Mouse (Mus musculus) central nervous system, embryonic 14 days (tissue): Measurements from ENCODE around the gene V1ra8. TPM values are rescaled to one million over a fixed set of nuclear protein-coding genes. Genes with fewer than 3 reads are reported as not detected.

Experiments used
- polyA plus RNA-seq: library from polyadenylated mRNA; depleted of rRNA; stranded (reverse); fragments of >200 nt; gene quantifications from 2 replicates; pipeline ENCODE4 v1.2.3, GENCODE M21; 2012; rRNA removed

V1ra8 gene
- polyA plus RNA-seq = not detected in 2 replicates

DNA sequence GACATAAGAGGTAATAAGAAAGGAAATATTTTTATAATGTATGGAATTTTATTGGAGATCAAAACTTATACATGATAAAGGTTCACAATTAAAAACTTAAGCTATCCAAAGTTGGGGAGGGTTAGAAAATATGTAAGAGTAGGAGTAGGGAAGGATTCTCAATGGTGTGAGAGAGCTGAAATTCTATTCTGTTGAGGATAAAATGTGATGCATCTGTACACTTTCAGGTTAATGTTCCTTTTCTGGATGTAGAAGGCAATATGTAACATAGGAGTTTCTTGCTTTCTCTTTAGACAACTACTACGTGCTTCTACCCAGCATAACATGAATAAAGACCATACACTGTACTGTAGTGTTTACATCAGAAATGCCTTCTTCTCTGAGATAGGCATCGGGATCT is at the start of gene V1ra8:
Gene V1ra8 (plus strand): TSS at position 301 of the 400 bp plus-strand sequence.

DNA sequence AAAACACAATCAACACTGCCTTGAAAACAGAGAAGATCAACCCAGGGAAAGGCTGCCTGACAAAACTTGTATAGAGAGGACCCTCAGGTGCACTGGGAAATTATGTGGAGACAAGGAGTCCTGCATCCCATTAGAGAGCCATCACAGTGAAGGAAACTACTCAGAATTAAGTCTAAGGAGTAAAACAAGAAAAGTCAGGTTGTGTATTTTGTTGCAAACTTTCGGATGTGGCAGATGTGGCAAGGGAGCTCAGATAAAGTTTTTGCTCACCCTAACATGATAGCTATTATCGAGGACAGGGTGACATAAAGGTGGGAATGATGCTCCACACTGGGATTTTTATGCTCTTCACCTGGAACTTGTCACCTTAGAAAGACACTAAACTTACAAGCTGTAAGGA is 28.1 kb upstream of the V1ra8 start, which contains the start of gene Vmn1r52:
Gene Vmn1r52 (plus strand): TSS at position 301 of the 400 bp plus-strand sequence.

GRCm38 (mm10) chr6:90224338-90224737 is 21.7 kb downstream of the V1ra8 start, which contains the start of gene Vmn1r53:
Gene Vmn1r53, minus strand, starts transcription at chr6:90224438.

DNA sequence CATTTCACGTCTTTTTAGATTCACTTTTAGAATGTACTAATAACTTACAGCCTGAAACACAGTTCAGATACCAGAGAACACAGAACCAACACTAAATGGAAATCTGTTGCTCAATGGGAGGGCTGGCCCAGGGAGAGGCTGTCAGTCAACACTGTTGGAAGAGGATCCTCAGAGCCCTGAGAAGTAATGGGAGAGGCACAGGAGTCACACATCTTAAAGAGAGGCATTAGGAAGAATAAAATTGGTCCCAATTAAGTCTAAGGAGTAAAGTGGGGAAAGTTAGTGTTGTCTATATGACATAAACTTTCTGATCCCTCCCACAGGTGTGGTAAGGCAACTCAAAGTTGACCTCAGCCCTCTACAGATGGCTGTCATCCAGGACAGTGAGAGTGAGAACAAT is 43.4 kb downstream of the V1ra8 start, which contains the start of gene Vmn1r54:
Gene Vmn1r54 (plus strand): TSS at position 301 of the 400 bp plus-strand sequence.

Other genes starting within 250 kb of the V1ra8 start
- gene Vmn1r46, start 233.5 kb upstream of the V1ra8 start, polyA plus RNA-seq = not detected in 2 replicates
- gene Vmn1r47, start 186.6 kb upstream of the V1ra8 start, polyA plus RNA-seq = not detected in 2 replicates
- gene Vmn1r48, start 166.0 kb upstream of the V1ra8 start, polyA plus RNA-seq = not detected in 2 replicates
- gene Vmn1r49, start 124.3 kb upstream of the V1ra8 start, polyA plus RNA-seq = not detected in 2 replicates
- gene Vmn1r50, start 101.4 kb upstream of the V1ra8 start, polyA plus RNA-seq = not detected in 2 replicates
- not detected in 2 replicates for gene Vmn1r51, start 80.2 kb upstream of the V1ra8 start, polyA plus RNA-seq
- gene Vmn1r52, start 28.0 kb upstream of the V1ra8 start, polyA plus RNA-seq = not detected in 2 replicates
- gene Vmn1r53, start 21.6 kb downstream of the V1ra8 start, polyA plus RNA-seq = not detected in 2 replicates
- gene Vmn1r54, start 43.5 kb downstream of the V1ra8 start, polyA plus RNA-seq = not detected in 2 replicates
- not detected in 2 replicates for gene BC048671, start 98.4 kb downstream of the V1ra8 start, polyA plus RNA-seq
- 0.16 and 0.39 TPM in 2 replicates for gene Chst13, start 122.4 kb downstream of the V1ra8 start, polyA plus RNA-seq
- not detected in 2 replicates for gene Uroc1, start 130.5 kb downstream of the V1ra8 start, polyA plus RNA-seq
- gene Zxdc, start 166.7 kb downstream of the V1ra8 start, polyA plus RNA-seq = 16.9 and 17.0 TPM in 2 replicates
- 10.5 and 11.5 TPM in 2 replicates for gene Cfap100, start 226.0 kb downstream of the V1ra8 start, polyA plus RNA-seq